Mouse (Mus musculus) brain, embryonic 18.5 days (tissue): ENCODE data around the gene Ptgr2.
A peak's percentile ranks its signal among the peaks of the same experiment; 100 is the strongest.
"Not testable (repeated sequence)": the region's sequence is repeated elsewhere in the genome, so short reads cannot be mapped to it uniquely, and the experiment has no call there.

ENCODE experiments used
- DNase-seq: peaks from one replicate; pipeline ENCODE4 v3.0.0-alpha.2; 2012; ENCODE audit warnings: low read depth, low spot score

The Ptgr2 gene

DNA sequence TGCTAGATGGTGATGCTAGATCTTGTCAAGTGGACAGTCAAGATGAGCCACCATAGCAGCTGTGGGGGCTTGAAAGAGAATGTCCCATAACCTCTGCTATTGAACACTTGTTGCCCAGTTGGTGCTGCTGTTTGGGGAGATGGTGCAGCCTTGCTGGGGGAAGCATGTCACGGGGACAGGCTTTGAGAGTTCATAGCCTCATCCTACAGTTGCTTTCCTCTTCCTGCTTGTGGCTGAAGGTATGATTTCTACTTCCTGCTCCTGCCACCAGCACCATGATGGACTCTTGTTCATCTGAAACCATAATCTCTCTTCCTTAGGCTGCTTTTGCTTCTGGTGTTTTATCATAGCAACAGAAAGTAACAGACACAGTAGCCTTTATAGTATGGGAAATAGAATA lies 19.5 kb downstream of the Ptgr2 start:
- DNase-seq: no peak

GRCm38 (mm10) chr12:84311306-84311705 lies 26.3 kb downstream of the Ptgr2 start:
- DNase-seq: no peak

DNA sequence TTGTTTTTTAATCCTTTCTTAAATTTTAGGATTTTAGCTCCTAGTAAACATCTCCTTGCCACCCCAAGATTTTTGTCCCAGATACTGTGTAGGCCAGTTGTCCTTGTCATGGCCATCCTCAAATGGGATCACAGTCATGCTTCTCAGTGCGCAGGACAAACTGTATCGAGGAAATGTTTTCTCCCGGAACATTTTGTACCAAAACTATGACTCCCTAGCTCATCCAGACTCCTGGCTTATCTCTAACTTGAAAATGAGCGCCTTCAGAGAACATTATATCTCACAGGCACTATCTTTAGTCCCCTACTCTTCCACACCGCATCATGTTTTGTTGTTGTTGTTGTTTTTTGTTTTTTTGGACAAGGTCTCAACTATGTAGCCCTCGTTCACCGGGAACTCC lies 31.0 kb downstream of the Ptgr2 start:
- DNase-seq: no peak

DNA sequence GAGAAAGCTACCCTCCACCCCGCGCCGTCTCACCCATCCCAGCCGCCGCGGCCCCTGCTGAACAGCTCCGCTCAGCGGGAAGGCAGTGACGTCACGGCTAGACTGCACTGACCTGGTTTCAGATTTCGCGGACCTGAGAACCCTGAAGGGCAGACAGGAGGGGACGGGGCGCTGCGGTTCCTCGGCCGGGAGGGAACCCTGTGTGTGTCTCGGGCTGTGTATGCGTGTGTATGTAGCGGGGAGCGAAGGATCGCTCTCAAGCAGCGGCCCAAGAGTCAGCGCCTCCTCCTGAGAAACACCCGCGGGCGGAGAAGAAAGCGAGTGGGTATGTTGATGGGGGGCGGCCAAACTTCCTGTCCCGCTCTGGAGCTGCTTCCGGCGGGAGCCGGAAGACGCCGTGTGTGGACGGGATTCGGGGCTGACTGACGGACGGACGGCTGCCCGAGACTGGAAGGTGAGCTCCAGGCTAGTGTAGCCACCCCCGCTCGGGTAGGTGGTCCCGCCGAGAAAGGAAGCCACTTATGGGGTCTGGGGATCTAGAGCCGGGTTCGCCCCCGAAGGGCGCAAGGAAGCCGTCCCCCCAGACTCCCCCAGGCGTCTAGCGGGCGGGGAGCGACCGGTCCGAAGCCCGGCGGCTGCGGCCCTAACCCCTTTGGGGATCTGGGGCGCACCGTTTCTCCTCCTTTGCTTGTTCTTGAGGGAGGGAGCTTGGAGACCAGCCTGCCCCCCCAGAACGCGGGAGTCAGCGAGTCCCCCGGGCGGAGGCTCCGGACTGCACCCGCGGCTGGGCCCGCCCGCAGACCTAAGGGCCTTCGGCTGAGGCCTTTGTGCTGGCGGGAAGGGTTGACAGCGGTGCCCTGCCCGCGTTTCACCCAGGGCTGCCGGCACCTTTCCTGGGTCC lies 31.9 kb downstream of the Ptgr2 start, which contains the start of gene Zfp410:
TSS of gene Zfp410 (plus strand) at position 132 of the 901 bp plus-strand sequence.
- DNase-seq: peak; percentile 64

DNA sequence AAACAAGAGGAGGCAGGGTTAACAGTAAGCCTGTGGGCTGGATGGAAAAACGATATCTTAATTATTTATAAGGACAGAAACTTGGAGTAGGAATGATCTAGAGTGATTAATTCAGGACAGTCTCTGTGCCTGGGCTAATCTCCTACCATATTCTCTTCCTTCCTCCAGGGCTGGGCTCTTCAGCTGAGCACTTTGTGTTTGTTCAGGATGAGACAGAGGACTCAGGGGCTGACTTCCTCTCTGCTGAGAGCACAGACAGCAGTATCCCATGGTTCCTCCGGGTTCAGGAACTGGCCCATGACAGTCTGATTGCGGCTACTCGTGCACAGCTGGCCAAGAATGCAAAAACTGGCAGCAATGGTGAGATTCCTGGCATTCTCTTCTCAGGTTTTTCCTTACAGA lies 42.1 kb downstream of the Ptgr2 start:
- no peak for DNase-seq

DNA sequence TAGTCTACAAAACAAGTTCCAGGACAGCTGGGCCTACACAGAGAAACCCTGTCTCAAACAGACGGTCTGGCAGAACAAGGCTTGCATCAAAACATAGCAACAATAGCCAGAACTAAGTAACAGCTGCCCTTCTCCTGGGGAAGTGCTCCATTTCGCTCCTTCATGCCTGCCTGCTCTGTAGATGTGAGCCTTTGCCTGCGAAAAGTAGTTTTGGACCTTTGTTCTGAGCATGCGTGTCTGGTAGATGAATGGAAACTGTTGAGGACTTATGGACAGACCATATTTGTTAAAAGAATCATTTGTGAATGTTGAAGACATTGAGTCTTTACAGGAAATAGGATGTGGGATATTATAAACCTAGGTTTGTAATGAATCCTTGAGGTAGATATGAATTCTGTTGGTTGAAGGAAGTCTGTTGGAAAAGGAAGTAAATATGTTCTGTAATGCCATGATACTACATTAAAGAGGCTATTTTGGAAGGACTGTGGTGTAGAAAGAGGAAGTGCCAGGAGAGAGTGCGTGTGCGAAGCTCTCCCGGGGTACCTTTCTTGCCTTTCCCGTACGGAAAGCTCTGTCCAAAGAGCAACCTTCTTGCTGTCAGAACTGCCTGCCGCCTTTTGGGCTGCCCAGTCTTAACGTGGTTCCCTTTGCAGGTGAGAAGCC lies 52.1 kb downstream of the Ptgr2 start:
- DNase-seq: no peak

GRCm38 (mm10) chr12:84347192-84347591 lies 62.2 kb downstream of the Ptgr2 start:
- DNase-seq: no peak

DNA sequence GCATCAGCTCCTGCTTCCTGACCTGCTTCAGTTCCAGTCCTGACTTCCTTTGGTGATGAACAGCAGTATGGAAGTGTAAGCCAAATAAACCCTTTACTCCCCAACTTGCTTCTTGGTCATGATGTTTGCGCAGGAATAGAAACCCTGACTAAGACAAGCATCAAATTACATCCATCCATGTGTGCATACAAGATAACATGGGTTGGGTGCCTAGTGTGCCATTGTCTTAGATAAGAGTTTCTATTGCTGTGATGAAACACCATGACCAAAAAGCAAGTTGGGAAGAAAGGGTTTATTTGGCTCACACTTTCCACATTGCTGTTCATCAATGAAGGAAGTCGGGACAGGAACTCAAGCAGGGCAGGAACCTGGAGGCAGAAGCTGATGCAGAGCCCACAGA lies 73.7 kb downstream of the Ptgr2 start:
- DNase-seq: not testable (repeated sequence)

- peak; percentile 96 for DNase-seq
Observed at GRCm38 (mm10) chr12:84361555-84362489, 76.8 kb downstream of the Ptgr2 start, which contains the start of the genes Coq6 and Fam161b. Coq6 (plus strand) TSS chr12:84361657. Fam161b (minus strand) TSS chr12:84361833.

- no peak for DNase-seq
Observed at GRCm38 (mm10) chr12:84362872-84363271, 77.8 kb downstream of the Ptgr2 start.

GRCm38 (mm10) chr12:84364291-84364690 lies 79.3 kb downstream of the Ptgr2 start:
- no peak for DNase-seq

GRCm38 (mm10) chr12:84365137-84365536 lies 80.1 kb downstream of the Ptgr2 start:
- no peak for DNase-seq
